Mouse (Mus musculus): ENCODE measurements at regions not wholly inside any gene's neighbourhood (a gene's known extent, or its start where the extent isn't known, plus 50 kb on each side); places are given as distances from the start of the nearest gene placed in this dataset.
"Not testable (repeated sequence)": the region's sequence is repeated elsewhere in the genome, so short reads cannot be mapped to it uniquely, and the experiment has no call there.

- H3K4me1 ChIP-seq (replicated peaks; ENCODE audit: control insufficient read depth, insufficient read depth, low read length): no peaks in the 10 kb centered on the region
- no peaks in the 10 kb centered on the region for H3K36me3 ChIP-seq (ENCODE audit: control insufficient read depth, insufficient read depth, low read length)
- WGBS: 91% methylated on average over 2 of the region's 2 CpGs
- TF ChIP-seq POLR2A (IDR thresholded peaks at IDR 0.05; ENCODE audit: control insufficient read depth, extremely low read depth, insufficient read depth, low read length, poor library complexity) (no peak), CTCF (IDR thresholded peaks at IDR 0.05; ENCODE audit: borderline replicate concordance, control insufficient read depth, extremely low read depth, insufficient read depth, low read length, poor library complexity) (no peak)
- DNase-seq: no peak
- no peak overlapping the region for H3K4me3 ChIP-seq (ENCODE audit: control insufficient read depth, insufficient read depth, low read length)
- H3K27me3 ChIP-seq (ENCODE audit: control insufficient read depth, insufficient read depth, low read length): no peaks in the 10 kb centered on the region
- H3K27ac ChIP-seq (ENCODE audit: control insufficient read depth, insufficient read depth, low read length): no peak overlapping the region
Measured at GRCm38 (mm10) chr16:15128996-15129395, 188.3 kb upstream of the Gm21897 start.

- no peaks in the 10 kb centered on the region for H3K27me3 ChIP-seq (ENCODE audit: control insufficient read depth, insufficient read depth, low read length)
- no peak for DNase-seq
- no peak overlapping the region for H3K27ac ChIP-seq (ENCODE audit: control insufficient read depth, insufficient read depth, low read length)
- 88% methylated on average over 2 of the region's 2 CpGs for WGBS
- H3K36me3 ChIP-seq (ENCODE audit: control insufficient read depth, insufficient read depth, low read length): no peaks in the 10 kb centered on the region
- no peak overlapping the region for H3K4me3 ChIP-seq (ENCODE audit: control insufficient read depth, insufficient read depth, low read length)
- TF ChIP-seq CTCF (IDR thresholded peaks at IDR 0.05; ENCODE audit: borderline replicate concordance, control insufficient read depth, extremely low read depth, insufficient read depth, low read length, poor library complexity): no peak
- no peak for TF ChIP-seq POLR2A (IDR thresholded peaks at IDR 0.05; ENCODE audit: control insufficient read depth, extremely low read depth, insufficient read depth, low read length, poor library complexity)
- H3K4me1 ChIP-seq (replicated peaks; ENCODE audit: control insufficient read depth, insufficient read depth, low read length): no peaks in the 10 kb centered on the region
Measured at GRCm38 (mm10) chr16:15129806-15130205, 187.5 kb upstream of the Gm21897 start.

- no peaks in the 10 kb centered on the region for H3K36me3 ChIP-seq (ENCODE audit: control insufficient read depth, insufficient read depth, low read length)
- H3K4me3 ChIP-seq (ENCODE audit: control insufficient read depth, insufficient read depth, low read length): no peak overlapping the region
- WGBS: 81% methylated on average over 2 of the region's 2 CpGs
- DNase-seq: no peak
- no peaks in the 10 kb centered on the region for H3K27me3 ChIP-seq (ENCODE audit: control insufficient read depth, insufficient read depth, low read length)
- no peaks in the 10 kb centered on the region for H3K4me1 ChIP-seq (replicated peaks; ENCODE audit: control insufficient read depth, insufficient read depth, low read length)
- no peak for TF ChIP-seq POLR2A (IDR thresholded peaks at IDR 0.05; ENCODE audit: control insufficient read depth, extremely low read depth, insufficient read depth, low read length, poor library complexity)
- no peak for TF ChIP-seq CTCF (IDR thresholded peaks at IDR 0.05; ENCODE audit: borderline replicate concordance, control insufficient read depth, extremely low read depth, insufficient read depth, low read length, poor library complexity)
- H3K27ac ChIP-seq (ENCODE audit: control insufficient read depth, insufficient read depth, low read length): no peak overlapping the region
Measured at GRCm38 (mm10) chr16:15157852-15158251, 159.4 kb upstream of the Gm21897 start.

- H3K4me3 ChIP-seq (ENCODE audit: control insufficient read depth, insufficient read depth, low read length): no peak overlapping the region
- H3K4me1 ChIP-seq (replicated peaks; ENCODE audit: control insufficient read depth, insufficient read depth, low read length): no peaks in the 10 kb centered on the region
- no peak overlapping the region for H3K27ac ChIP-seq (ENCODE audit: control insufficient read depth, insufficient read depth, low read length)
- 90% methylated on average over 3 of the region's 3 CpGs for WGBS
- no peaks in the 10 kb centered on the region for H3K27me3 ChIP-seq (ENCODE audit: control insufficient read depth, insufficient read depth, low read length)
- no peak for TF ChIP-seq POLR2A (IDR thresholded peaks at IDR 0.05; ENCODE audit: control insufficient read depth, extremely low read depth, insufficient read depth, low read length, poor library complexity)
- no peak for TF ChIP-seq CTCF (IDR thresholded peaks at IDR 0.05; ENCODE audit: borderline replicate concordance, control insufficient read depth, extremely low read depth, insufficient read depth, low read length, poor library complexity)
- H3K36me3 ChIP-seq (ENCODE audit: control insufficient read depth, insufficient read depth, low read length): no peaks in the 10 kb centered on the region
- DNase-seq: no peak
Measured at GRCm38 (mm10) chr16:15175516-15175915, 141.7 kb upstream of the Gm21897 start.

- Histone ChIP-seq H3K4me3 (ENCODE audit: control insufficient read depth, insufficient read depth, low read length) (no peak overlapping the region), H3K36me3 (ENCODE audit: control insufficient read depth, insufficient read depth, low read length) (no peaks in the 10 kb centered on the region), H3K27me3 (ENCODE audit: control insufficient read depth, insufficient read depth, low read length) (no peaks in the 10 kb centered on the region), H3K27ac (ENCODE audit: control insufficient read depth, insufficient read depth, low read length) (no peak overlapping the region), H3K4me1 (replicated peaks; ENCODE audit: control insufficient read depth, insufficient read depth, low read length) (no peaks in the 10 kb centered on the region)
- 96% methylated on average over 1 of the region's 1 CpGs for WGBS
- no peak for DNase-seq
- no peak for TF ChIP-seq POLR2A (IDR thresholded peaks at IDR 0.05; ENCODE audit: control insufficient read depth, extremely low read depth, insufficient read depth, low read length, poor library complexity)
- no peak for TF ChIP-seq CTCF (IDR thresholded peaks at IDR 0.05; ENCODE audit: borderline replicate concordance, control insufficient read depth, extremely low read depth, insufficient read depth, low read length, poor library complexity)
Measured at GRCm38 (mm10) chr16:15185714-15186113, 131.5 kb upstream of the Gm21897 start.

- TF ChIP-seq POLR2A (IDR thresholded peaks at IDR 0.05; ENCODE audit: control insufficient read depth, extremely low read depth, insufficient read depth, low read length, poor library complexity): no peak
- no peak for TF ChIP-seq CTCF (IDR thresholded peaks at IDR 0.05; ENCODE audit: borderline replicate concordance, control insufficient read depth, extremely low read depth, insufficient read depth, low read length, poor library complexity)
- WGBS: 73% methylated on average over 6 of the region's 6 CpGs
- H3K27ac ChIP-seq (ENCODE audit: control insufficient read depth, insufficient read depth, low read length): no peak overlapping the region
- no peaks in the 10 kb centered on the region for H3K27me3 ChIP-seq (ENCODE audit: control insufficient read depth, insufficient read depth, low read length)
- no peaks in the 10 kb centered on the region for H3K36me3 ChIP-seq (ENCODE audit: control insufficient read depth, insufficient read depth, low read length)
- no peaks in the 10 kb centered on the region for H3K4me1 ChIP-seq (replicated peaks; ENCODE audit: control insufficient read depth, insufficient read depth, low read length)
- DNase-seq: no peak
- H3K4me3 ChIP-seq (ENCODE audit: control insufficient read depth, insufficient read depth, low read length): no peak overlapping the region
Measured at GRCm38 (mm10) chr16:15194926-15195711, 122.1 kb upstream of the Gm21897 start.

- H3K4me3 ChIP-seq (ENCODE audit: control insufficient read depth, insufficient read depth, low read length); H3K4me1 ChIP-seq (replicated peaks; ENCODE audit: control insufficient read depth, insufficient read depth, low read length); H3K36me3 ChIP-seq (ENCODE audit: control insufficient read depth, insufficient read depth, low read length); DNase-seq; H3K27me3 ChIP-seq (ENCODE audit: control insufficient read depth, insufficient read depth, low read length); H3K27ac ChIP-seq (ENCODE audit: control insufficient read depth, insufficient read depth, low read length): not testable (repeated sequence)
- whole genome bisulfite sequencing: 95% methylated on average over 8 of the region's 12 CpGs
Measured at GRCm38 (mm10) chr16:15195931-15196330, 121.3 kb upstream of the Gm21897 start.
